Mouse (Mus musculus) hindbrain, postnatal 0 days (tissue): ENCODE data around the gene Ifi47. TPM values are rescaled to one million over a fixed set of nuclear protein-coding genes. Genes with fewer than 3 reads are reported as not detected.

Source experiments
- ATAC-seq: fragments of 200-750 bp; cut with Nextera tagmentation; 2 replicates; pipeline ENCODE4 v1.8.0; 2017; ENCODE audit warnings: mild to moderate bottlenecking, moderate TSS enrichment, moderate library complexity
- DNase-seq: peaks from one replicate; pipeline ENCODE4 v3.0.0-alpha.2; 2015; ENCODE audit warnings: low spot score
- H3K27ac ChIP-seq: fragments of 300-500 bp; sonication (generic); 2 replicates; pipeline ENCODE4 v1.5.1; 2014; ENCODE audit warnings: mild to moderate bottlenecking
- H3K27me3 ChIP-seq: fragments of 300-500 bp; sonication (generic); 2 replicates; pipeline ENCODE4 v1.6.1; 2014; ENCODE audit warnings: low read length, mixed read lengths; ENCODE audit not compliant: insufficient read depth
- H3K36me3 ChIP-seq: fragments of 300-500 bp; sonication (generic); 2 replicates; pipeline ENCODE4 v1.6.1; 2014; ENCODE audit warnings: low read length, mixed read lengths; ENCODE audit not compliant: insufficient read depth
- H3K4me1 ChIP-seq: fragments of 300-500 bp; sonication (generic); 2 replicates; pipeline ENCODE4 v1.6.1; 2014; ENCODE audit warnings: antibody characterized with exemption, low read length, mixed read lengths; ENCODE audit not compliant: insufficient read depth
- H3K4me2 ChIP-seq: fragments of 300-500 bp; sonication (generic); 2 replicates; pipeline ENCODE4 v1.6.1; 2014; ENCODE audit warnings: low read depth, mild to moderate bottlenecking, low read length, moderate library complexity, mixed read lengths
- H3K4me3 ChIP-seq: fragments of 300-500 bp; sonication (generic); 2 replicates; pipeline ENCODE4 v1.5.1; 2014; ENCODE audit warnings: low read length
- H3K9ac ChIP-seq: fragments of 300-500 bp; sonication (generic); replicated peaks from 2 replicates; pipeline ENCODE4 v1.6.1; 2014; ENCODE audit warnings: mild to moderate bottlenecking, low read length, moderate library complexity, mixed read lengths
- H3K9me3 ChIP-seq: fragments of 300-500 bp; sonication (generic); 2 replicates; pipeline ENCODE4 v1.6.1; 2016; ENCODE audit warnings: low read length, mixed read lengths
- CTCF ChIP-seq: IDR thresholded peaks from 2 replicates; pipeline ENCODE4 v1.5.1; 2016; ENCODE audit warnings: antibody characterized with exemption, control low read depth, low read depth
- WGBS: fragments of 180-500 bp; shearing (Covaris S2); extraction: QIAGEN DNeasy Blood & Tissue Kit; methylation state at CpG from one replicate; pipeline ENCODE4 v1.1.7; 2014; 5-methylcytosine and 5-hydroxymethylcytosine counted together
- polyA plus RNA-seq: library from polyadenylated mRNA; unstranded; fragments of >200 nt; fragmentation: Nextera tagmentation; extraction: Ambion mirVana; gene quantifications from 2 replicates; pipeline ENCODE4 v1.2.1, GENCODE M21; 2015
- total RNA-seq: library from RNA; depleted of rRNA; stranded (reverse); fragments of >200 nt; gene quantifications from 2 replicates; pipeline ENCODE4 v1.2.3, GENCODE M21; 2014

Ifi47 gene
- total and polyA plus RNA-seq, 2 experiments from 2014 or later, result 0.68 to 1.2 TPM

- Histone ChIP-seq H3K4me1 (no peaks in the 10 kb centered on the region), H3K27me3 (no peaks in the 10 kb centered on the region), H3K9me3 (no peaks in the 10 kb centered on the region), H3K36me3 (no peaks in the 10 kb centered on the region), H3K9ac (no peak overlapping the region), H3K4me2 (no peak overlapping the region), H3K4me3 (no peak overlapping the region), H3K27ac (no peak overlapping the region)
- no peak for TF ChIP-seq CTCF
- DNase-seq (no peak), ATAC-seq (no peak)
- WGBS, result 89% methylated on average over 3 of the region's 3 CpGs
Observed at GRCm38 (mm10) chr11:49083808-49084207, 7.4 kb downstream of the Ifi47 start.

DNA sequence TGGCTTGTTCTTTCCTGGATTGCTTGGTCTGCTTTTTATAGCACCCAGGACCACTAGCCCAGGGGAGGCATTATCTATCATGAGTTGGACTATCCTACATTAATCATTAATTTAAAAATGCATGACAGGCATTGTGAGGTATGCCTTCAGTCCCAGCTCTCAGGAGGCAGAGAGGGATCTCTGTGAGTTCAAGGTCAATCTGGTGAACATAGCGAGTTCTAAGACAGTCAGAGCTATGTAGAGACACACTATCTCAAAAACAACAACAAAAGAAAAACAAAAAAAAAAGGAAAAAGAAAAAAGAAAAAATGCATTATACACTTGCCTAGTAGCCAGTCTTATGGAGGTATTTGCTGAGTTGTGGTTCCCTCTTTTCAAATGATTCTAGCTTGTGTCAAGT, 8.0 kb downstream of the Ifi47 start:
- WGBS, result 77% methylated on average over 1 of the region's 1 CpGs
- H3K4me2 ChIP-seq, result no peak overlapping the region
- H3K9ac ChIP-seq, result no peak overlapping the region
- no peaks in the 10 kb centered on the region for H3K27me3 ChIP-seq
- no peak for TF ChIP-seq CTCF
- H3K27ac ChIP-seq, result no peak overlapping the region
- no peaks in the 10 kb centered on the region for H3K4me1 ChIP-seq
- H3K36me3 ChIP-seq, result no peaks in the 10 kb centered on the region
- ATAC-seq (no peak), DNase-seq (no peak)
- no peaks in the 10 kb centered on the region for H3K9me3 ChIP-seq
- H3K4me3 ChIP-seq, result no peak overlapping the region

DNA sequence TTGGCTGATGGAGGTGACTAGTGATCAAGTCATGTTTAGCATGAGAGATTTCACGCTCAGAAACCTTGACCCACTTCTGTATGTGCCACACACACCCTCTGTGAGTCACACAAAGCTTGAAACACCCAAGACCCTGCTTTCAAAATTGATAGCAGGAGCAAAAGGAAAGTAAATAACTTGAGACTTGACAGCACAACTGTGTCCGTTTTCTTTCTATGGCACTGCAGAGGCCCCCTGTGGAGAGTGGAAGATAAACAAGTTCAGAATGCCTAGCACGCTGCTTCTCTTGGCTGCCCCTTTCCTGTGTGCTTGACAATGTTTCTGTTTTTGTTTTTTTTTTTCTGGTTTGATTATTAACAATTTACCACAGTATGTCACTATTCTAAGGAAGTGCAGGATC, 8.5 kb downstream of the Ifi47 start:
- Histone ChIP-seq H3K27me3 (no peaks in the 10 kb centered on the region), H3K4me1 (no peaks in the 10 kb centered on the region), H3K4me2 (no peak overlapping the region), H3K9ac (no peak overlapping the region), H3K9me3 (no peaks in the 10 kb centered on the region), H3K4me3 (no peak overlapping the region), H3K27ac (no peak overlapping the region), H3K36me3 (no peaks in the 10 kb centered on the region)
- peak; percentile 23; the same call in 1 of the 2 replicates for TF ChIP-seq CTCF
- WGBS, result 35% methylated on average over 3 of the region's 3 CpGs
- ATAC-seq (no peak), DNase-seq (peak; percentile 34)

DNA sequence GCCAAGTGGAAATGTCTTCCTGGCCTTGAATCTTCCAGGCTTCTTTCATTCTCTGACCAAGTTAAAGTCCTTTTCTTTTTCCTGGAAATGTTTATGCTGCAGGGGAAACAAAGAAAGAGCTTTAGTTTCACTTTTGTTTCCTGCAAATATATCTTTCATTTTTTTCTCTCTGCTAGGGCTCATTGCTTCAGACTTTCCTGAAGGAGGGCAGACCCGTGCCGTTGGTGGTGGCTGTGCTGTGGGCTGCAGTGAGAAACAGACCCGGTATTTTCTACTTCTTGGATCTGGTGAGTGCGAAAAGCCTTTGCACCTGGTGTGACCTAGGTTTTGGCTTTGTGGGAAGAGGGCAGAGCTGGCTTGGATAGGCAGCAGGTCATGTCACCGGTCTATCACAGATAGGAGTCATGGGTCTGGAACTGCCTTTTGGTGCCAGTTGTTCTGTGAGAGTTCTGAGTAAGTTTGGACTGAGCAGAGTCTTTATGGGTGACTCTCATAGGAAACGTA, 10.5 kb downstream of the Ifi47 start:
- TF ChIP-seq CTCF, result no peak
- no peak overlapping the region for H3K4me2 ChIP-seq
- ATAC-seq, result no peak
- H3K27ac ChIP-seq, result no peak overlapping the region
- no peaks in the 10 kb centered on the region for H3K27me3 ChIP-seq
- H3K4me3 ChIP-seq, result no peak overlapping the region
- H3K36me3 ChIP-seq, result no peaks in the 10 kb centered on the region
- no peak for DNase-seq
- H3K9me3 ChIP-seq, result no peaks in the 10 kb centered on the region
- H3K4me1 ChIP-seq, result no peaks in the 10 kb centered on the region
- 85% methylated on average over 6 of the region's 6 CpGs for WGBS
- no peak overlapping the region for H3K9ac ChIP-seq

- ATAC-seq, result no peak
- Histone ChIP-seq H3K36me3 (no peaks in the 10 kb centered on the region), H3K4me2 (0 out of 2 replicates have a peak overlapping the region, but pooled peaks have one; percentile 30), H3K27me3 (no peaks in the 10 kb centered on the region), H3K9me3 (no peaks in the 10 kb centered on the region), H3K27ac (no peak overlapping the region), H3K9ac (no peak overlapping the region), H3K4me3 (no peak overlapping the region), H3K4me1 (no peaks in the 10 kb centered on the region)
- 36% methylated on average over 22 of the region's 22 CpGs for WGBS
- DNase-seq, result no peak
- no peak for TF ChIP-seq CTCF
Observed at GRCm38 (mm10) chr11:49087830-49088616, 11.6 kb downstream of the Ifi47 start.

GRCm38 (mm10) chr11:49088990-49089652, 12.7 kb downstream of the Ifi47 start:
- H3K4me1 ChIP-seq, result no peaks in the 10 kb centered on the region
- H3K36me3 ChIP-seq, result no peaks in the 10 kb centered on the region
- no peak overlapping the region for H3K27ac ChIP-seq
- TF ChIP-seq CTCF, result no peak
- H3K4me3 ChIP-seq, result no peak overlapping the region
- no peak overlapping the region for H3K9ac ChIP-seq
- H3K27me3 ChIP-seq, result no peaks in the 10 kb centered on the region
- no peak for DNase-seq
- no peaks in the 10 kb centered on the region for H3K9me3 ChIP-seq
- WGBS, result 96% methylated on average over 5 of the region's 5 CpGs
- no peak overlapping the region for H3K4me2 ChIP-seq
- no peak for ATAC-seq
